Mouse (Mus musculus) erythroblast, embryonic 14.5 days (primary cell): ENCODE measurements around the gene Chek1.

Experiments
- GATA1 ChIP-seq: IDR thresholded peaks from 2 replicates; pipeline ENCODE4 v1.6.1; 2012; ENCODE audit warnings: low read length, inconsistent platforms, mixed read lengths
- TAL1 ChIP-seq: IDR thresholded peaks from 3 replicates; pipeline ENCODE4 v1.6.1; 2012; ENCODE audit warnings: low read length, inconsistent platforms, mixed read lengths

DNA sequence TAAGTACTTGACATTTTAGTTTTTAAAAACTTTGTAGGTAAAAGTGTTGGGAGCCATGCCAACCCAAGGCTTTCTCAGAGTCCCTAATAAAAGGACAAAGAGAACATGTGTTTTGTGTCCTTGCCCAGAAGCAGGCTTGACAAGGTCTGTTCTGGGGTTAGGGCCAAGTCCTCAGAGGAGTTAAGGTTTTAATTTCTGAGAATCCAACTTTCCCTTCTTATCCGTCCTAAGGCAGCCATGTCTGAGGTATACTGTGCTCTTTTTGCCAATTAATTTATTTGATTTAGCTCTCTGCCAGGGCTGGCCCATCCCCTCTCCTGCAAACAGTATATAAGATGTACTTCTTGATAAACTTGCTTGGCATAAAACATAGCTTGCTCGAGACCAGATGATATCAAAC, 45.4 kb downstream of the Chek1 start:
- no peak for TF ChIP-seq TAL1
- TF ChIP-seq GATA1: no peak
